Mouse (Mus musculus) kidney, adult 2 months (tissue): ENCODE results near the gene 1700088E04Rik.

Source experiments
- CTCF ChIP-seq: fragments of 200-500 bp; conservative IDR thresholded peaks from 2 replicates; pipeline ENCODE4 v1.5.1; 2011; ENCODE audit warnings: low read depth, mild to moderate bottlenecking, control low read depth, low read length, moderate library complexity, mixed read lengths; ENCODE audit not compliant: insufficient read depth, insufficient read length
- POLR2A ChIP-seq: fragments of 200-500 bp; IDR thresholded peaks from one replicate; pipeline ENCODE4 v1.6.1; 2011; ENCODE audit warnings: low read depth, low read length, control low read depth

DNA sequence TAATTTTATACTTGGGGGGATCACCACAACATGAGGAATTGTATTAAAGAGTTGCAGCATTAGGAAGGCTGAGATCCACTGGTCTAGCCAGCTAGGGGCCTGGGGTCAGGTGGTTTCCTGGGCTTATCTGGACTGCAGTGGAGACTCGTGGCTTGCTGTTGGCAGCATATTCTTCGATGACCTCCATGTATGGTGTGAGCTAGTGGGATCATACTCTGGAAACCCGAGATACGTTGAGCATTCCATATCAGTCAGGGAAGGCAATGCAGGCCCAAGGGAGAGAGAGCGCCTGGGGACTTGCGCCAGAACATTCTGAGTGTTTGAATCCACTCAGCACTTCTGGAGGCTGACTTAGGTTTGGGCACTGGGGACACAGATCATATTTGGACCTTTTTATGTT is 17.3 kb downstream of the 1700088E04Rik start:
- TF ChIP-seq POLR2A (no peak), CTCF (no peak)
